Mouse (Mus musculus) heart, embryonic 14.5 days (tissue): Measurements from ENCODE around the gene RPS10-NUDT3. TPM values are rescaled to one million over a fixed set of nuclear protein-coding genes. Genes with fewer than 3 reads are reported as not detected.

Source experiments
- ATAC-seq: fragments of 200-750 bp; cut with Nextera tagmentation; 2 replicates; pipeline ENCODE4 v1.8.0; 2017; ENCODE audit warnings: low read depth, moderate TSS enrichment; ENCODE audit not compliant: insufficient number of reproducible peaks, insufficient read depth, low FRiP score
- H3K27ac ChIP-seq, 2 experiments: fragments of 200-500 bp in 1 of 2; fragments of 300-500 bp in 1 of 2; sonication (generic) in 1 of 2; replicated peaks in 1 of 2; 2 replicates each; pipeline ENCODE4 v1.5.1; 2012 to 2014; ENCODE audit warnings: low read depth in 2 of 2, low read length in 2 of 2, control low read depth in 1 of 2, mild to moderate bottlenecking in 1 of 2, mixed read lengths in 1 of 2; ENCODE audit not compliant: control insufficient read depth in 1 of 2, insufficient read depth in 1 of 2
- H3K27me3 ChIP-seq: fragments of 300-500 bp; sonication (generic); 2 replicates; pipeline ENCODE4 v1.6.1; 2014; ENCODE audit warnings: mild to moderate bottlenecking, low read length, control low read depth; ENCODE audit not compliant: control insufficient read depth, insufficient read depth
- H3K36me3 ChIP-seq: fragments of 300-500 bp; sonication (generic); 2 replicates; pipeline ENCODE4 v1.6.1; 2014; ENCODE audit warnings: mild to moderate bottlenecking, control low read depth, low read length, mixed read lengths; ENCODE audit not compliant: control insufficient read depth, insufficient read depth
- H3K4me1 ChIP-seq, 2 experiments: fragments of 200-500 bp in 1 of 2; fragments of 300-500 bp in 1 of 2; sonication (generic) in 1 of 2; 2 replicates each; pipeline ENCODE4 v1.6.1; 2012 to 2014; ENCODE audit warnings: low read length in 2 of 2, control low read depth in 1 of 2, mixed read lengths in 1 of 2; ENCODE audit not compliant: control insufficient read depth in 2 of 2, insufficient read depth in 2 of 2
- H3K4me2 ChIP-seq: fragments of 300-500 bp; sonication (generic); 2 replicates; pipeline ENCODE4 v1.6.1; 2014; ENCODE audit warnings: mild to moderate bottlenecking, low read length
- H3K4me3 ChIP-seq, 2 experiments: fragments of 200-500 bp in 1 of 2; fragments of 300-500 bp in 1 of 2; sonication (generic) in 1 of 2; 2 replicates each; pipeline ENCODE4 v1.5.1; 2012 to 2014; ENCODE audit warnings: low read length in 2 of 2, mild to moderate bottlenecking in 2 of 2, control low read depth in 1 of 2, low read depth in 1 of 2, moderate library complexity in 1 of 2; ENCODE audit not compliant: control insufficient read depth in 1 of 2, insufficient read depth in 1 of 2
- H3K9ac ChIP-seq: fragments of 300-500 bp; sonication (generic); 2 replicates; pipeline ENCODE4 v1.6.1; 2014; ENCODE audit warnings: mild to moderate bottlenecking, low read length
- H3K9me3 ChIP-seq: fragments of 300-500 bp; sonication (generic); 2 replicates; pipeline ENCODE4 v1.6.1; 2016; ENCODE audit warnings: low read length, control low read depth; ENCODE audit not compliant: control insufficient read depth
- WGBS: fragments of 180-500 bp; shearing (Covaris S2); extraction: QIAGEN DNeasy Blood & Tissue Kit; methylation state at CpG from one replicate; pipeline ENCODE4 v1.1.7; 2014; 5-methylcytosine and 5-hydroxymethylcytosine counted together
- polyA plus RNA-seq: library from polyadenylated mRNA; unstranded; fragments of >200 nt; fragmentation: Nextera tagmentation; extraction: Ambion mirVana; gene quantifications from 2 replicates; pipeline ENCODE4 v1.2.1, GENCODE M21; 2014

Gene RPS10-NUDT3
- polyA plus RNA-seq, 1 experiment from 2014 or later: not detected

DNA sequence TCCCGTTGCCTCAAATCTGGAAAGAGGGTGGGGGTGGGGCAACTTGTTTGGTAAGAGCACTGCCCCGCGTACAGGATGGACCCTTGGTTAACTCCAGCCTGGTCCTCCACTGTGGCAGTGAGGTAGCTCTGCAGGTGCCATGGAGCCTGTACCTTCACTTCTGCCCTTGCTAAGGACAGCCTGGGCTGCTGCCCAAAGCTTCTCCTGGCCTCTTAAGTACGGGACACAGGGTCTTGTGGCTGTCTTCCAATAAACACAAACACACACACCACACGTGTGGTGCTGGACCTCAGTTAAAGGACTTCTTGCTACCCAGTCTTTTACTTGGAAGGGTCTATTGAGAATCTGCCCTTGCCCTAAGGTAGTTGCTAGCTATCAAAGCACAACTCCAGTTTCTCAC is 76.2 kb downstream of the RPS10-NUDT3 start:
- peak overlapping the region; percentile 93 for H3K4me2 ChIP-seq
- ATAC-seq: no peak
- H3K9me3 ChIP-seq: no peaks in the 10 kb centered on the region
- WGBS: 27% methylated on average over 5 of the region's 5 CpGs
- H3K9ac ChIP-seq: no peak overlapping the region; the same call in 1 of the 2 replicates
- H3K27me3 ChIP-seq: no peaks in the 10 kb centered on the region
- H3K4me3 ChIP-seq: no peak overlapping the region
- H3K4me1 ChIP-seq: peaks cover 31 to 33% of the 10 kb centered on the region in 2 experiments
- no peak overlapping the region for H3K27ac ChIP-seq
- H3K36me3 ChIP-seq: peaks cover 11% of the 10 kb centered on the region

DNA sequence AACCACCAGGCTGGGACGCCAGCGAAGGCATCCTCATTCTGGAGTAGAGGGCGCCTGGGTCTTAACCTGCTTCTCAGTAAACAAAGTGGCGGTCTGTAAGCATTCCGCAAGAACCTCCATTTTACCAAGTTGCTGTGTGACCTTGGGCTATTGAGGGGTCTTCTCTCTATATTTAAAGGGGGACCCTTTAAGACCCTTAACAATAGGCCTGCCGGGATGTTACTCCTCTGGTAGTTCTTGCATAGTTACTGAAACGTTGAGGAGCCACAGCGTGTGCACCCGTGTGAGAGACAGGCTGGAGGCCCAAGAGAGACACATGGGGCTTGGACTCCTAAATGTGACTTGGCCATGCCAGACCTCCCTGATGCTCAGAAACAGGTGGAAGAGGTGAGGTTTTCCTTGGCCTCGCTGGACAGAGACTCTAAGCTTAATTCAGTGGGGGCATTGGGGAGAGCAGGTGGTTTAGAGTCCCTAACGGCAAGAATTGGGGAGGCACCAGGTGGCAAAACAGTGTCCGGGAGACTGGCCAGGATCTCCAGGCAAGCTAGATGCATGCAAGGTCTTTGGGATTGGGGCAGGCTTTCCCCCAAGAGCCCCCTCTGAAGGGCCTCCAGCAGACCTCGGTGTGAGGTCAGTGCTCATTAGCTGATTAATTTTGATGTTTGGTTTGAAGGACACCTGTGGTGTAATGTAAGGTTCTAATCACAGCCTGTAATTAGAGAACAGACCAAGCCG is 76.9 kb downstream of the RPS10-NUDT3 start:
- H3K4me2 ChIP-seq: peak overlapping the region; percentile 93
- H3K4me1 ChIP-seq: peaks cover 31 to 33% of the 10 kb centered on the region in 2 experiments
- 10% methylated on average over 14 of the region's 14 CpGs for WGBS
- no peaks in the 10 kb centered on the region for H3K27me3 ChIP-seq
- peaks cover 11% of the 10 kb centered on the region for H3K36me3 ChIP-seq
- peak overlapping the region; percentile 78 for H3K9ac ChIP-seq
- H3K4me3 ChIP-seq: peak overlapping the region; percentile 77 to 82
- peak overlapping the region in 1 of 2 experiments; percentile 91; a peak in 2 of 4 replicates for H3K27ac ChIP-seq
- H3K9me3 ChIP-seq: no peaks in the 10 kb centered on the region
- ATAC-seq: no peak

DNA sequence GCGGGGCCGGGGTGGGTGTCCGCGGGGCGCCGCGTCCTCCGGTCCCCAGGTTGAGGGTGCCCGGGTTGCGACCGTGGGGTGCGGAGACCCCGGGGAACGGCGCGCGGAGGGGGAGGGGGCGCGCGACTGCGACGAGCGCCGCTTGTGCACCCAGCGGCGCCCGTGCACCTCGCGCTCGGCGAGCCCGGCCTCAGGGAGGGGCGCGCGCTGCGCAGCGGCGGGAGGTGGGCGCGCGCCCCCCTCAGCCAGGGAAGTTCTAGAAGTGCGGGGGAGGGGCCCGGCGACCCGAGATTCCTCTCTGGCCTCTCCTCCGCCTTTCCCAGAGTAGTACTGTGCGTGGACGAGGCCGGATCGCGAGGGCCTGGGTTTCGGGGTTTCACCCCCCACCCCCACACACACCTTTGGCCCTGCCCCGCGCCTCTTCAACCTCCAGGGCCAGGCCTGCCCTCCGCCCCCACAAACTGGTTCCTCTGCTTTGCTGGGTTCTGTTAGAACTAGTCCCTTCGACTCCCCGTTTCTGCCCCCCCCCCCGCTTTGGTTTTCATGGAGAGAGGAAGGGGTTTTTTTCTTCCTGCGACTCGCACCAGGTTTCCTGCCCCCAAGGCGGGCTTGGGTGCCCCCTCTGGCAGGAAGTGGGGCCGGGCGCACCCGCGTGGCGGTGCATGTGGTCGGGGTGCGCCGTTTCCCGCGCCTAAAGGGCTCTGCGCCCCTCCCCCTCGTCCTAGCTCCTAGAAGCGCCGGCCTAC is 77.7 kb downstream of the RPS10-NUDT3 start:
- Histone ChIP-seq H3K27me3 (no peaks in the 10 kb centered on the region), H3K27ac (peak overlapping the region; percentile 82 to 91), H3K4me2 (peak overlapping the region; percentile 93), H3K36me3 (peaks cover 11% of the 10 kb centered on the region), H3K4me1 (peaks cover 31 to 33% of the 10 kb centered on the region in 2 experiments), H3K9ac (peak overlapping the region; percentile 78), H3K9me3 (no peaks in the 10 kb centered on the region), H3K4me3 (peak overlapping the region; percentile 77 to 82)
- peak; percentile 11; the same call in 1 of the 2 replicates for ATAC-seq
- WGBS: under 1% methylated on average over 68 of the region's 75 CpGs

DNA sequence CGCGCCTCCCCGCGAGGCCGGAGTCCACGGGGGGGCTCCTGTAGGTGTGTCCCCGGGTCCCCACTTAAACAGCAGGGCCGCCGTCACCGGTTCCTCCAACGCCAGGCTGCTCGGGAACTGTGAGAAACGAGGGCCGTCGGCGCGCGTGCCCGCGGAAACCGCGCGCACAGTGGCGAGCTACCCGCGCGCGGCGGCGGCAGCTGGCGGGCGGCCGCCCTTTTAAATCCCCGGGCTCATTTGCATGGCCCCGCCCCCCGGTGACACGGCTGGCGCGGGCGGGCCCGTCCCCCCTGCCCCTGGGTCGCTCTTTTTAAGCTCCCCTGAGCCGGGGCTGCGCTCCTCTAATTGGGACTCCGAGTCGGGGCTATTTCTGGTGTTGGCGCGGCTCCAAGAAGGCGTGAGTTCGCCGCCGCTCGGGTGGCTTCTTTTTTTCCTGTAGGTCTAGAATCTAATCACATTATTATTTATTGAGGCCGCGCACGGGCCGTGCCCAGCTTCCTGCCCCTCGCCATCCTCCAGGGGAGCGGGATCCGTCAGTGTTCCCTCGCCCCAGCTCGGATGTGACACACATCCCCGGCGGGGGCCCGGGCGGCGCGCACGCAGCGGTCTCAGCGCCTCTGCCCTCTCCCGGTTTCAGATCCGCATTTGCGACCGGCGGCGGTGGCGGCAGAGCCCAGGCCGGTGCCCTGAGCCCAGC is 78.6 kb downstream of the RPS10-NUDT3 start, which contains the start of gene Hmga1:
TSS of gene Hmga1 (plus strand) at position 183 of the 697 bp plus-strand sequence.
- under 1% methylated on average over 76 of the region's 79 CpGs for WGBS
- no peaks in the 10 kb centered on the region for H3K27me3 ChIP-seq

DNA sequence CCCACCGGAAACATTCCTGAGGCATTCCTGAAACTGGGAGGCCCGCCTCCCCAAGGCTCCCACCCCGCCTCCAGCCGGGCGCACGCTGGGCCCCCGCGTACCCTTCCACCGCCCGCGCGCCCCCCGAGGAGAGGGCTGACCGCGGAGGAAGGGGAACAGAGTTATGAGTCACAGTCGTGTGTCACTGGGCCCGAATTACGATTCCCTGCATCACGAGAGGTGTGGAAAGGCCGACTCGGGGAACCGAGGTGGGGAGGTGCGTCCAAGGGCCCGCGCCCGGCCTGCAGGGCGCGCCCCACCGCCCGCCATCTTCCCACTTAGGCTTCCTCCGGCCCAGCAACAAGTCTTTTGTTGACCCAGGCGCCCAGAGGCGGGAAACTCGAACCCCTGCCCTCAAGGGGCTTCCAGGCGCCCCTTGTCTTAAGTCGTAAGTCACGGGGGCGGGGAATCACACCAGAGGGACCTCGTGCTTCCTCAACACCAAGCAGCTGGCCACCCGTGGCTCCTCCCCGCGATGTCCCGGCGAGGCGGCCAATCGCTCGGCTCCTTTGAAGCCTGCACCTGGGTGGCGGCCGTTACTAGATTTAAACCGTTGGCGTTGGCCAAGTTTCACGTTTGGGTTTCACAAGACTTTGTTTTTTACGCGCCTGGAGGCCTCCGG is 79.4 kb downstream of the RPS10-NUDT3 start:
- Histone ChIP-seq H3K9me3 (no peaks in the 10 kb centered on the region), H3K27ac (peak overlapping the region; percentile 85 to 91), H3K4me2 (peak overlapping the region; percentile 93), H3K27me3 (no peaks in the 10 kb centered on the region), H3K9ac (peak overlapping the region; percentile 78), H3K4me3 (peak overlapping the region; percentile 77 to 82), H3K4me1 (peaks cover 28% of the 10 kb centered on the region in 2 experiments), H3K36me3 (peaks cover under 1% of the 10 kb centered on the region; the same call in 1 of the 2 replicates)
- WGBS: 2% methylated on average over 54 of the region's 55 CpGs
- peak; percentile 33 for ATAC-seq

More for the DNA sequence above, 78.6 kb downstream of the RPS10-NUDT3 start, which contains the start of gene Hmga1:
- Histone ChIP-seq H3K36me3 (peaks cover 9% of the 10 kb centered on the region; the same call in 1 of the 2 replicates), H3K4me3 (peak within 1 kb of the TSS; percentile 77 to 82), H3K27ac (peak within 1 kb of the TSS; percentile 85 to 91), H3K4me1 (peaks cover 28% of the 10 kb centered on the region in 2 experiments), H3K9ac (peak within 1 kb of the TSS; percentile 78), H3K4me2 (peak within 1 kb of the TSS; percentile 93), H3K9me3 (no peaks in the 10 kb centered on the region)
- peak; percentile 65 for ATAC-seq

DNA sequence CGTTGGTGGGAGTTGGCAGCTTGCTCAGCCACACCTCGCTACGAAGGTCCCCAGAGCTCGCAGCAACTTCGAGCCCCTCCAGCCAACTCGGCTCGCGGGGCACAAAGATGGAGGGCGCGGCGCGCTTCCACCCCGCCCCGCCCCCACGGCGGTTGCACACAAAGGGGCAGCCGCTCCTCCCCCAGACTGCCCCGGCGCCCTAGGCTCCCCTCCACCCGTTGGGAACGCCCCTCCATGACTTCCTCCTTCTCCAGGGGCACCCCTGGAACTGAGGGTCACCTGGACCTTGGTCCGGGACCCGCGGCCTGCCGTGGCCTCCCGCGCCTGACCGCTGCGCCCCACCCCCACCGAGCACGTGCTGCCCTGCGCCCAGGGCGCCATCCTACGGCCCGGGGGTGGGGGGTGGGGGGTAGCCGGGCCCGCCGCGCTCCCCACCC is 79.9 kb downstream of the RPS10-NUDT3 start:
- H3K4me3 ChIP-seq: peak overlapping the region; percentile 77 to 82
- H3K4me1 ChIP-seq: peaks cover 28% of the 10 kb centered on the region in 2 experiments
- peak overlapping the region; percentile 93 for H3K4me2 ChIP-seq
- no peaks in the 10 kb centered on the region; the same call in 1 of the 2 replicates for H3K36me3 ChIP-seq
- peak overlapping the region; percentile 78 for H3K9ac ChIP-seq
- peak overlapping the region; percentile 79 to 91 for H3K27ac ChIP-seq
- ATAC-seq: peak; percentile 23; the same call in 1 of the 2 replicates
- H3K27me3 ChIP-seq: no peaks in the 10 kb centered on the region
- WGBS: 1% methylated on average over 28 of the region's 39 CpGs
- no peaks in the 10 kb centered on the region for H3K9me3 ChIP-seq
